Mouse (Mus musculus) embryonic facial prominence, embryonic 13.5 days (tissue): ENCODE data around the gene Cldn15. TPM values are rescaled to one million over a fixed set of nuclear protein-coding genes. Genes with fewer than 3 reads are reported as not detected.
"Not testable (repeated sequence)": the region's sequence is repeated elsewhere in the genome, so short reads cannot be mapped to it uniquely, and the experiment has no call there.

Source experiments
- ATAC-seq: fragments of 200-750 bp; cut with Nextera tagmentation; 2 replicates; pipeline ENCODE4 v1.8.0; 2017; ENCODE audit warnings: low read depth; ENCODE audit not compliant: insufficient number of reproducible peaks, insufficient read depth, low FRiP score, low TSS enrichment
- H3K27ac ChIP-seq: fragments of 300-500 bp; sonication (generic); 2 replicates; pipeline ENCODE4 v1.5.1; 2015; ENCODE audit warnings: moderate library complexity, mild to moderate bottlenecking, inconsistent platforms
- H3K27me3 ChIP-seq: fragments of 300-500 bp; sonication (generic); 2 replicates; pipeline ENCODE4 v1.6.1; 2015; ENCODE audit warnings: mild to moderate bottlenecking, inconsistent platforms
- H3K36me3 ChIP-seq: fragments of 300-500 bp; sonication (generic); 2 replicates; pipeline ENCODE4 v1.6.1; 2015; ENCODE audit warnings: mild to moderate bottlenecking, inconsistent platforms
- H3K4me1 ChIP-seq: fragments of 300-500 bp; sonication (generic); 2 replicates; pipeline ENCODE4 v1.6.1; 2015; ENCODE audit warnings: inconsistent platforms
- H3K4me2 ChIP-seq: fragments of 300-500 bp; sonication (generic); 2 replicates; pipeline ENCODE4 v1.6.1; 2015; ENCODE audit warnings: moderate library complexity, mild to moderate bottlenecking, inconsistent platforms
- H3K4me3 ChIP-seq: fragments of 300-500 bp; sonication (generic); 2 replicates; pipeline ENCODE4 v1.5.1; 2015; ENCODE audit warnings: mild to moderate bottlenecking, inconsistent platforms
- H3K9ac ChIP-seq: fragments of 300-500 bp; sonication (generic); 2 replicates; pipeline ENCODE4 v1.6.1; 2015; ENCODE audit warnings: mild to moderate bottlenecking, inconsistent platforms
- H3K9me3 ChIP-seq: fragments of 300-500 bp; sonication (generic); 2 replicates; pipeline ENCODE4 v1.6.1; 2016; ENCODE audit warnings: inconsistent platforms
- WGBS: fragments of 180-500 bp; shearing (Covaris S2); methylation state at CpG from one replicate; pipeline ENCODE4 v1.1.7; 2015; ENCODE audit warnings: mixed read lengths; 5-methylcytosine and 5-hydroxymethylcytosine counted together
- polyA plus RNA-seq: library from polyadenylated mRNA; unstranded; fragments of >200 nt; fragmentation: Nextera tagmentation; extraction: Ambion mirVana; gene quantifications from 2 replicates; pipeline ENCODE4 v1.2.1, GENCODE M21; 2015

Cldn15 gene
- polyA plus RNA-seq, 1 experiment from 2014 or later = 0.44 TPM

GRCm38 (mm10) chr5:136935905-136936695, 30.3 kb upstream of the Cldn15 start:
- no peak for ATAC-seq
- H3K27ac ChIP-seq = no peak overlapping the region
- no peak overlapping the region for H3K4me3 ChIP-seq
- 62% methylated on average over 7 of the region's 7 CpGs for WGBS
- no peaks in the 10 kb centered on the region for H3K4me1 ChIP-seq
- H3K9me3 ChIP-seq = no peaks in the 10 kb centered on the region
- H3K9ac ChIP-seq = no peak overlapping the region
- H3K27me3 ChIP-seq = no peaks in the 10 kb centered on the region
- H3K4me2 ChIP-seq = no peak overlapping the region
- peaks cover 6% of the 10 kb centered on the region; the same call in 1 of the 2 replicates for H3K36me3 ChIP-seq

- no peak for ATAC-seq
- Histone ChIP-seq H3K9me3 (no peaks in the 10 kb centered on the region), H3K36me3 (peaks cover 6% of the 10 kb centered on the region; the same call in 1 of the 2 replicates), H3K4me3 (no peak overlapping the region), H3K9ac (no peak overlapping the region), H3K27ac (no peak overlapping the region), H3K4me1 (no peaks in the 10 kb centered on the region), H3K27me3 (no peaks in the 10 kb centered on the region), H3K4me2 (no peak overlapping the region)
- WGBS = 87% methylated on average over 6 of the region's 6 CpGs
Measured at GRCm38 (mm10) chr5:136936750-136937149, 29.7 kb upstream of the Cldn15 start.

- 86% methylated on average over 5 of the region's 5 CpGs for WGBS
- Histone ChIP-seq H3K4me3 (no peak overlapping the region), H3K36me3 (peaks cover 6% of the 10 kb centered on the region; the same call in 1 of the 2 replicates), H3K9ac (no peak overlapping the region), H3K27me3 (no peaks in the 10 kb centered on the region), H3K4me2 (no peak overlapping the region), H3K9me3 (no peaks in the 10 kb centered on the region), H3K27ac (no peak overlapping the region), H3K4me1 (no peaks in the 10 kb centered on the region)
- no peak for ATAC-seq
Measured at GRCm38 (mm10) chr5:136937621-136938020, 28.8 kb upstream of the Cldn15 start.

GRCm38 (mm10) chr5:136939284-136939683, 27.1 kb upstream of the Cldn15 start:
- Histone ChIP-seq H3K36me3 (0 out of 2 replicates have a peak, but pooled peaks cover 3% of the 10 kb centered on the region), H3K4me3 (no peak overlapping the region), H3K4me1 (no peaks in the 10 kb centered on the region), H3K27me3 (no peaks in the 10 kb centered on the region), H3K4me2 (no peak overlapping the region), H3K27ac (no peak overlapping the region), H3K9me3 (no peaks in the 10 kb centered on the region), H3K9ac (no peak overlapping the region)
- 65% methylated on average over 7 of the region's 7 CpGs for WGBS
- ATAC-seq = no peak

GRCm38 (mm10) chr5:136940029-136940428, 26.4 kb upstream of the Cldn15 start:
- not testable (repeated sequence) for H3K9me3 ChIP-seq, H3K36me3 ChIP-seq, H3K4me1 ChIP-seq, H3K4me2 ChIP-seq, H3K27ac ChIP-seq, H3K4me3 ChIP-seq, H3K9ac ChIP-seq, H3K27me3 ChIP-seq, ATAC-seq
- 77% methylated on average over 6 of the region's 6 CpGs for WGBS

- Histone ChIP-seq H3K27ac (no peak overlapping the region), H3K9me3 (no peaks in the 10 kb centered on the region), H3K4me1 (no peaks in the 10 kb centered on the region), H3K4me3 (no peak overlapping the region), H3K27me3 (no peaks in the 10 kb centered on the region), H3K36me3 (no peaks in the 10 kb centered on the region), H3K9ac (no peak overlapping the region), H3K4me2 (no peak overlapping the region)
- no peak for ATAC-seq
- WGBS = 85% methylated on average over 12 of the region's 12 CpGs
Measured at GRCm38 (mm10) chr5:136940845-136941560, 25.4 kb upstream of the Cldn15 start.

- Histone ChIP-seq H3K4me2 (no peak overlapping the region), H3K4me3 (no peak overlapping the region), H3K4me1 (no peaks in the 10 kb centered on the region), H3K9ac (no peak overlapping the region), H3K27me3 (no peaks in the 10 kb centered on the region), H3K27ac (no peak overlapping the region), H3K9me3 (no peaks in the 10 kb centered on the region), H3K36me3 (no peaks in the 10 kb centered on the region)
- no peak for ATAC-seq
- WGBS = 80% methylated on average over 3 of the region's 3 CpGs
Measured at GRCm38 (mm10) chr5:136942781-136943180, 23.6 kb upstream of the Cldn15 start.

- ATAC-seq = no peak
- no peaks in the 10 kb centered on the region for H3K9me3 ChIP-seq
- H3K27me3 ChIP-seq = no peaks in the 10 kb centered on the region
- H3K27ac ChIP-seq = no peak overlapping the region
- no peaks in the 10 kb centered on the region for H3K36me3 ChIP-seq
- no peak overlapping the region for H3K4me3 ChIP-seq
- no peak overlapping the region for H3K9ac ChIP-seq
- H3K4me2 ChIP-seq = no peak overlapping the region
- WGBS = 72% methylated on average over 2 of the region's 2 CpGs
- H3K4me1 ChIP-seq = no peaks in the 10 kb centered on the region
Measured at GRCm38 (mm10) chr5:136943382-136943781, 23.0 kb upstream of the Cldn15 start.

- no peaks in the 10 kb centered on the region for H3K36me3 ChIP-seq
- H3K4me3 ChIP-seq = no peak overlapping the region
- H3K9ac ChIP-seq = no peak overlapping the region
- no peak for ATAC-seq
- H3K4me2 ChIP-seq = no peak overlapping the region
- H3K27ac ChIP-seq = no peak overlapping the region
- no peaks in the 10 kb centered on the region for H3K27me3 ChIP-seq
- 76% methylated on average over 12 of the region's 12 CpGs for WGBS
- H3K9me3 ChIP-seq = no peaks in the 10 kb centered on the region
- no peaks in the 10 kb centered on the region for H3K4me1 ChIP-seq
Measured at GRCm38 (mm10) chr5:136945084-136945483, 21.3 kb upstream of the Cldn15 start.

- Histone ChIP-seq H3K27me3 (no peaks in the 10 kb centered on the region), H3K4me2 (no peak overlapping the region), H3K36me3 (no peaks in the 10 kb centered on the region), H3K27ac (no peak overlapping the region), H3K4me3 (no peak overlapping the region), H3K4me1 (0 out of 2 replicates have a peak, but pooled peaks cover 6% of the 10 kb centered on the region), H3K9me3 (no peaks in the 10 kb centered on the region), H3K9ac (no peak overlapping the region)
- no peak for ATAC-seq
Measured at GRCm38 (mm10) chr5:136947874-136948273, 18.5 kb upstream of the Cldn15 start.

- 81% methylated on average over 14 of the region's 14 CpGs for WGBS
- not testable (repeated sequence) for H3K9me3 ChIP-seq, H3K36me3 ChIP-seq, H3K27me3 ChIP-seq, H3K27ac ChIP-seq, ATAC-seq, H3K4me2 ChIP-seq, H3K4me3 ChIP-seq, H3K9ac ChIP-seq
- peaks cover 17% of the 10 kb centered on the region for H3K4me1 ChIP-seq
Measured at GRCm38 (mm10) chr5:136949551-136950336, 16.7 kb upstream of the Cldn15 start.
